Mouse (Mus musculus): Measurements from ENCODE around the gene Tmem117. TPM values are rescaled to one million over a fixed set of nuclear protein-coding genes. Genes with fewer than 3 reads are reported as not detected.

Gene Tmem117
- polyA plus RNA-seq, 1 experiment from 2014 or later, result 7.7 TPM

GRCm38 (mm10) chr15:95005121-95005824 lies 376.2 kb downstream of the Tmem117 start:
- ChIA-PET CTCF (interaction anchor here (1.1 to 1.2 kb wide), 3 partner anchors 12 to 23 kb away, joined by 3 to 4 read pairs (median 4); no protein-coding TSS in a partner anchor), POLR2A (no interaction called here)
- ATAC-seq, result no peak
- in situ Hi-C loops (cut with MboI; ENCODE audit: low pct_unique_long_range_greater_than_20kb), result no loop called here
- peak; percentile 24 for DNase-seq (ENCODE audit: low read depth, low spot score)
- no peaks in the 10 kb centered on the region for H3K27me3 ChIP-seq
- no peak for TF ChIP-seq CTCF (IDR thresholded peaks at IDR 0.05)

GRCm38 (mm10) chr15:95022251-95022650 lies 393.2 kb downstream of the Tmem117 start:
- ChIA-PET CTCF (no interaction called here), POLR2A (no interaction called here)
- DNase-seq (ENCODE audit: low read depth, low spot score) (no peak), ATAC-seq (no peak)
- TF ChIP-seq CTCF (IDR thresholded peaks at IDR 0.05), result no peak
- in situ Hi-C loops (cut with MboI; ENCODE audit: low pct_unique_long_range_greater_than_20kb), result no loop called here
- H3K27me3 ChIP-seq, result no peaks in the 10 kb centered on the region

GRCm38 (mm10) chr15:95024401-95024800 lies 395.4 kb downstream of the Tmem117 start:
- DNase-seq (ENCODE audit: low read depth, low spot score) (no peak), ATAC-seq (no peak)
- H3K27me3 ChIP-seq, result no peaks in the 10 kb centered on the region
- CTCF ChIA-PET, result interaction anchor here (0.8 kb wide), 1 partner anchor 22 kb away, joined by 3 read pairs; no protein-coding TSS in a partner anchor
- in situ Hi-C loops (cut with MboI; ENCODE audit: low pct_unique_long_range_greater_than_20kb), result no loop called here
- no peak for TF ChIP-seq CTCF (IDR thresholded peaks at IDR 0.05)
- POLR2A ChIA-PET, result no interaction called here

GRCm38 (mm10) chr15:95028862-95029486 lies 399.9 kb downstream of the Tmem117 start:
- no peak for TF ChIP-seq CTCF (IDR thresholded peaks at IDR 0.05)
- ATAC-seq, result no peak
- no peak for DNase-seq (ENCODE audit: low read depth, low spot score)
- in situ Hi-C loops (cut with MboI; ENCODE audit: low pct_unique_long_range_greater_than_20kb), result no loop called here
- ChIA-PET POLR2A (no interaction called here), CTCF (interaction anchor here (1.0 kb wide), 1 partner anchor 8 kb away, joined by 3 read pairs; no protein-coding TSS in a partner anchor)
- no peaks in the 10 kb centered on the region for H3K27me3 ChIP-seq

GRCm38 (mm10) chr15:95029487-95029875 lies 400.4 kb downstream of the Tmem117 start:
- DNase-seq (ENCODE audit: low read depth, low spot score) (no peak), ATAC-seq (no peak)
- H3K27me3 ChIP-seq, result no peaks in the 10 kb centered on the region
- POLR2A ChIA-PET, result no interaction called here
- CTCF ChIA-PET, result interaction anchor here (1.0 kb wide), 1 partner anchor 8 kb away, joined by 3 read pairs; no protein-coding TSS in a partner anchor
- TF ChIP-seq CTCF (IDR thresholded peaks at IDR 0.05), result no peak
- in situ Hi-C loops (cut with MboI; ENCODE audit: low pct_unique_long_range_greater_than_20kb), result no loop called here

- H3K27me3 ChIP-seq, result no peaks in the 10 kb centered on the region
- ATAC-seq (no peak), DNase-seq (ENCODE audit: low read depth, low spot score) (no peak)
- in situ Hi-C loops (cut with MboI; ENCODE audit: low pct_unique_long_range_greater_than_20kb), result no loop called here
- no peak for TF ChIP-seq CTCF (IDR thresholded peaks at IDR 0.05)
- ChIA-PET CTCF (interaction anchor here (1.4 kb wide), 1 partner anchor 8 kb away, joined by 3 read pairs; no protein-coding TSS in a partner anchor), POLR2A (no interaction called here)
Measured at GRCm38 (mm10) chr15:95042437-95042836, 413.4 kb downstream of the Tmem117 start.

GRCm38 (mm10) chr15:95044011-95044410 lies 415.0 kb downstream of the Tmem117 start:
- CTCF ChIA-PET, result no interaction called here
- POLR2A ChIA-PET, result no interaction called here
- TF ChIP-seq CTCF (IDR thresholded peaks at IDR 0.05), result no peak
- ATAC-seq (no peak), DNase-seq (ENCODE audit: low read depth, low spot score) (no peak)
- H3K27me3 ChIP-seq, result no peaks in the 10 kb centered on the region
- in situ Hi-C loops (cut with MboI; ENCODE audit: low pct_unique_long_range_greater_than_20kb), result no loop called here

- in situ Hi-C loops (cut with MboI; ENCODE audit: low pct_unique_long_range_greater_than_20kb), result no loop called here
- ChIA-PET CTCF (interaction anchor here (1.4 kb wide), 1 partner anchor 14 kb away, joined by 4 read pairs; no protein-coding TSS in a partner anchor), POLR2A (no interaction called here)
- ATAC-seq (no peak), DNase-seq (ENCODE audit: low read depth, low spot score) (no peak)
- no peaks in the 10 kb centered on the region for H3K27me3 ChIP-seq
- TF ChIP-seq CTCF (IDR thresholded peaks at IDR 0.05), result no peak
Measured at GRCm38 (mm10) chr15:95047486-95047885, 418.5 kb downstream of the Tmem117 start.

- CTCF ChIA-PET, result no interaction called here
- DNase-seq (ENCODE audit: low read depth, low spot score) (no peak), ATAC-seq (no peak)
- TF ChIP-seq CTCF (IDR thresholded peaks at IDR 0.05), result no peak
- no peaks in the 10 kb centered on the region for H3K27me3 ChIP-seq
- POLR2A ChIA-PET, result no interaction called here
- in situ Hi-C loops (cut with MboI; ENCODE audit: low pct_unique_long_range_greater_than_20kb), result no loop called here
Measured at GRCm38 (mm10) chr15:95049171-95049729, 420.2 kb downstream of the Tmem117 start.

- ATAC-seq, result no peak
- CTCF ChIA-PET, result interaction anchor here (0.7 to 1.2 kb wide), 2 partner anchors 9 to 18 kb away, joined by 3 read pairs; no protein-coding TSS in a partner anchor
- in situ Hi-C loops (cut with MboI; ENCODE audit: low pct_unique_long_range_greater_than_20kb), result no loop called here
- no peaks in the 10 kb centered on the region for H3K27me3 ChIP-seq
- POLR2A ChIA-PET, result no interaction called here
- DNase-seq (ENCODE audit: low read depth, low spot score), result no peak
- TF ChIP-seq CTCF (IDR thresholded peaks at IDR 0.05), result no peak
Measured at GRCm38 (mm10) chr15:95055081-95055650, 426.1 kb downstream of the Tmem117 start.
